Mouse (Mus musculus) small intestine, adult 2 months (tissue): Measurements from ENCODE around the gene Ppp1r16b.

Experiments
- CTCF ChIP-seq: fragments of 200-500 bp; IDR thresholded peaks from 2 replicates; pipeline ENCODE4 v1.5.1; 2012; ENCODE audit warnings: low read depth, mild to moderate bottlenecking, control low read depth, inconsistent platforms, low read length, moderate library complexity, mixed read lengths; ENCODE audit not compliant: insufficient replicate concordance, insufficient read length; ENCODE audit errors: extremely low read depth
- POLR2A ChIP-seq: fragments of 200-500 bp; IDR thresholded peaks from 2 replicates; pipeline ENCODE4 v1.6.1; 2012; ENCODE audit warnings: low read depth, mild to moderate bottlenecking, control low read depth, inconsistent platforms, low read length, moderate library complexity

GRCm38 (mm10) chr2:158700535-158701256 lies 35.5 kb downstream of the Ppp1r16b start:
- TF ChIP-seq POLR2A (no peak), CTCF (no peak)
